Mouse (Mus musculus): Measurements from ENCODE around the gene Mtmr12. TPM values are rescaled to one million over a fixed set of nuclear protein-coding genes. Genes with fewer than 3 reads are reported as not detected.

The Mtmr12 gene
- polyA plus RNA-seq, 1 experiment from 2014 or later: 8.1 TPM

DNA sequence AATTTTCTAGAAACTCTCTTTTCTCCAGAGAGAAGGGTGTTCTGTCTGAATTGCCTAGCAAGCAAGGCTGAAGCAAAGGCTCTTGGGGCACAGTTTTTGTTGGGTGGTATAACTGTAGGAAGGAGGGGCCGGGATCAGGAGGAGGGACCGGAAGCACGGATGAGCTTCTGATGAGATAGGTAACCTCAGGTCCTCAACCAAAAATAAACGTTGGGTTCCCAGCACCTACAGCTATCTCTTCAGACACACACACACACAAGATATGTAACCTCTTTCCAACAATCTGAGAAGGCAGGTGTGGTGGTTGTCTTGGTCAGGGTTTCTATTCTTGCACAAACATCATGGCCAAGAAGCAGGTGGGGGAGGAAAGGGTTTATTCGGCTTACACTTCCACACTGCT, 112.5 kb downstream of the Mtmr12 start:
- no peaks in the 10 kb centered on the region; the same call in 1 of the 2 replicates for H3K4me1 ChIP-seq (ENCODE audit: control insufficient read depth, insufficient read depth, low read length)
- ATAC-seq: no peak
- no peaks in the 10 kb centered on the region for H3K9me3 ChIP-seq (replicated peaks; ENCODE audit: control insufficient read depth, low read length, poor library complexity, severe bottlenecking)
- H3K27ac ChIP-seq (ENCODE audit: low read length): no peak overlapping the region
- no peak overlapping the region for H3K4me2 ChIP-seq (ENCODE audit: low read length)
- H3K27me3 ChIP-seq (ENCODE audit: control insufficient read depth, insufficient read depth, low read depth, low read length): peaks cover 3% of the 10 kb centered on the region; the same call in 1 of the 2 replicates
- WGBS: 85% methylated on average over 5 of the region's 5 CpGs
- H3K36me3 ChIP-seq (ENCODE audit: control insufficient read depth, insufficient read depth, low read length): no peaks in the 10 kb centered on the region
- no peak overlapping the region for H3K9ac ChIP-seq (ENCODE audit: low read depth, low read length)
- H3K4me3 ChIP-seq (ENCODE audit: low read depth, low read length): no peak overlapping the region

DNA sequence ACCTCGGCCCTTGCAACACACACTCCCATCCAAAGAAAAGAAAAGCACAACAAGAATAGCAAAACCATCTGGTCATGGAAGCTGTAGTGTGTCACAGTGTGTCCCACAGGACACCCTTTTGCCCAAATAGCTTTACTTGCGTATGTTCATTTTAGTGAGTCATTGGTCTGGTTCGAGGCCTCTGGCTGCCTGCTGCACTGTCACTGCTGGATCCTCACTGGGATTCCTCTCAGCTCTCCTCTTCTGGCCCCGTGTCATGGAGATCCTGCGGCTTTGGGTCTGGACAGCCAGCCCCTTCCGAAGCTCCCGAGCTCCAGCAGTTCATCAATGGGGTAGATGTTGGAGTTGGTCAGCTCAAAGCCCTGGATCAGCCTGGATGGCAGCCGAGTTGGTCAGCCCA, 113.6 kb downstream of the Mtmr12 start:
- Histone ChIP-seq H3K27me3 (ENCODE audit: control insufficient read depth, insufficient read depth, low read depth, low read length) (peaks cover 3% of the 10 kb centered on the region; the same call in 1 of the 2 replicates), H3K9ac (ENCODE audit: low read depth, low read length) (no peak overlapping the region), H3K27ac (ENCODE audit: low read length) (no peak overlapping the region), H3K36me3 (ENCODE audit: control insufficient read depth, insufficient read depth, low read length) (no peaks in the 10 kb centered on the region), H3K4me3 (ENCODE audit: low read depth, low read length) (no peak overlapping the region), H3K4me1 (ENCODE audit: control insufficient read depth, insufficient read depth, low read length) (peaks cover 9% of the 10 kb centered on the region), H3K9me3 (replicated peaks; ENCODE audit: control insufficient read depth, low read length, poor library complexity, severe bottlenecking) (no peaks in the 10 kb centered on the region), H3K4me2 (ENCODE audit: low read length) (no peak overlapping the region)
- WGBS: 85% methylated on average over 8 of the region's 8 CpGs
- no peak for ATAC-seq

DNA sequence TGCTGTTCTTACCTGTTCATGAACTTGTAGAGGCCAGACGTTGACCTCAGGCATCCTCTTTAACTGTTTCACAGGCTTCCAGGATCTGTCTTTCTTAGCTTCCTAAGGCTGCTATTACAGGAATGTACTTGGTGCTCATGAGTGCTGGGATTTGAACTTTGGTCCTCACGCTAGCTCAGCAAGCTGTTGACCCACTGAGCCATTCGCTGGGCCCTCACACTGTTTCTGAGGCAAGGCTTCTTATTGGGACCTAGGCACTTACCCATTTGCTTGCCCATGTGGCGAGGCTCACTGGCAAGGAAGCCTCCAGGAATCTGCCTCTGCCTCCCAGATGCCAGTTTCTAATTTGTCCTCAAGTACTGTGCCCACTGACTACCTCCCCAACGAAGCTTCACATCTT, 115.1 kb downstream of the Mtmr12 start:
- no peaks in the 10 kb centered on the region for H3K36me3 ChIP-seq (ENCODE audit: control insufficient read depth, insufficient read depth, low read length)

DNA sequence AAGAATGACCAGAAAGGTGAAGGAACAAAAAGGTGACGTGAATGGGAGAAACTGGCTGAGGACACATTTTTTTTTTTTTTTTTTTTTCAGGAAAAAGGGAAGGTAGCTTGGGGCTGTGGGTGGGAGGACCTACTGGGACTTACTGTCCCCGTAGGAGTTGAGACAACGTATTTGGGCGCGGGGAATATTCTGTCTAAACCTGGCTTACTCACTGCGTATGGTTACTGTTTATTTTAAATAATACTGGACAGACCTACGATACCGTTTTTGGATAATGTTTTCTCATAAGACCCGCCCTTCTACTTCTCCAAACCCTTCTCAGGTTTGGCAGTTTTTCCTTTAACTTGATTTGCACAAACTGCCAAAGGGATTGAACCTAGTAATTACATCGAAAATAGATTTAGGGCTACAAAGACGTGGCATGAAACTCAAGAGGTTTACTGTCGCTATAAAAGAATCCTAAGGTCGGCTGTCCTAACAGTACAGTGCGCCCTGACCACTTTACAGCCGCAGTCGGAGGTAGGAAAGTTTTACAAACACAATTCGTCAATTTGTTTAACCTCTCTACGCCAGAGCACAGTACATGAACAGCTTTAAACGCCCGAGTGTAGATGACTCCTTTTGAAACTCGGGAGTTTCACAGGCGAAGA, 115.7 kb downstream of the Mtmr12 start:
- peak overlapping the region; percentile 99 for H3K9ac ChIP-seq (ENCODE audit: low read depth, low read length)
- H3K4me2 ChIP-seq (ENCODE audit: low read length): peak overlapping the region; percentile 73
- peaks cover 3% of the 10 kb centered on the region; the same call in 1 of the 2 replicates for H3K27me3 ChIP-seq (ENCODE audit: control insufficient read depth, insufficient read depth, low read depth, low read length)
- no peaks in the 10 kb centered on the region for H3K36me3 ChIP-seq (ENCODE audit: control insufficient read depth, insufficient read depth, low read length)
- no peak for ATAC-seq
- peak overlapping the region; percentile 78 for H3K4me3 ChIP-seq (ENCODE audit: low read depth, low read length)
- peak overlapping the region; percentile 64; the same call in 1 of the 2 replicates for H3K27ac ChIP-seq (ENCODE audit: low read length)
- WGBS: 6% methylated on average over 22 of the region's 22 CpGs
- no peaks in the 10 kb centered on the region for H3K9me3 ChIP-seq (replicated peaks; ENCODE audit: control insufficient read depth, low read length, poor library complexity, severe bottlenecking)
- H3K4me1 ChIP-seq (ENCODE audit: control insufficient read depth, insufficient read depth, low read length): peaks cover 22% of the 10 kb centered on the region

More for the DNA sequence above, 115.1 kb downstream of the Mtmr12 start:
- no peak for ATAC-seq
- Histone ChIP-seq H3K9ac (ENCODE audit: low read depth, low read length) (no peak overlapping the region), H3K4me3 (ENCODE audit: low read depth, low read length) (no peak overlapping the region), H3K4me1 (ENCODE audit: control insufficient read depth, insufficient read depth, low read length) (peaks cover 20% of the 10 kb centered on the region), H3K9me3 (replicated peaks; ENCODE audit: control insufficient read depth, low read length, poor library complexity, severe bottlenecking) (no peaks in the 10 kb centered on the region), H3K27me3 (ENCODE audit: control insufficient read depth, insufficient read depth, low read depth, low read length) (peaks cover 3% of the 10 kb centered on the region; the same call in 1 of the 2 replicates), H3K4me2 (ENCODE audit: low read length) (no peak overlapping the region), H3K27ac (ENCODE audit: low read length) (no peak overlapping the region)
- WGBS: 54% methylated on average over 5 of the region's 5 CpGs

DNA sequence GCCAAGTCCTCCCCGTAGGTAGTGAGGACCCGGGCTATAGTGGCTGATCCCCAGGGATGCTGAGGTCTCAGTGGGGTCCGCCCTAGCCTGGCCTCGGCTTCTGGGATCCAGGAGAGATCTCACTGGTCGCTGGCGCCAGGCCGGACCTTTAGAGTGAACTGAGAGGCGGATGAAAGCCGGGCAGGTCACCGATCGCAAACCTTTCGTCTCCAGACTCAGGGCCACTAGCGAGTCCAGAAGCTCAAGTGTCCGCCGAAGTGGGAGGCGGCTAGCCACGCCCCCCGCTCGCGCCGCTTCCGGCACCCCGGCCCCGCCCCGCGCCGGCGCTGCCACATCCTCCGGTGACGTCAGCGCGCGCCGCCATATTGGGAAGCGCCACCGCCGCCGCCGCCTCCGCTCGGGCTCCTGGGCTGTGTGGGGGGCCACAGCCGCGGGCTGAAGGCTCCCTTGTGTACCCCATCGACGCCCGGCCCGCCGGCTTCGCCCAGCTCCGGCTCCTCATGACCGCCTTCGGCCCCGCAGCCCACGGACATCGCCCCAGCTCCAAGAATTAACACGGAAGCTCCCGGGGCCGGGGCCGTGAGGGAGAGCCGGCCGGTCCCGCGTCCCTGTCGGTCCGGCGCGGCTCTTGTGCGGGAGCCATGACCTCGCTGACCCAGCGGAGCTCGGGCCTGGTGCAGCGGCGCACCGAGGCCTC, 116.4 kb downstream of the Mtmr12 start, which contains the start of gene Golph3:
Gene Golph3, plus strand, starts transcription at position 360 of the 697 bp plus-strand sequence.
- H3K9me3 ChIP-seq (replicated peaks; ENCODE audit: control insufficient read depth, low read length, poor library complexity, severe bottlenecking): no peaks in the 10 kb centered on the region
- H3K4me2 ChIP-seq (ENCODE audit: low read length): peak within 1 kb of the TSS; percentile 80
- under 1% methylated on average over 72 of the region's 74 CpGs for WGBS
- peak within 1 kb of the TSS; percentile 99 for H3K9ac ChIP-seq (ENCODE audit: low read depth, low read length)
- peaks cover 3% of the 10 kb centered on the region; the same call in 1 of the 2 replicates for H3K36me3 ChIP-seq (ENCODE audit: control insufficient read depth, insufficient read depth, low read length)
- peaks cover 24% of the 10 kb centered on the region for H3K4me1 ChIP-seq (ENCODE audit: control insufficient read depth, insufficient read depth, low read length)
- H3K27ac ChIP-seq (ENCODE audit: low read length): peak within 1 kb of the TSS; percentile 89
- peak within 1 kb of the TSS; percentile 78 for H3K4me3 ChIP-seq (ENCODE audit: low read depth, low read length)
- peaks cover 3% of the 10 kb centered on the region; the same call in 1 of the 2 replicates for H3K27me3 ChIP-seq (ENCODE audit: control insufficient read depth, insufficient read depth, low read depth, low read length)
- peak; percentile 97 for ATAC-seq

DNA sequence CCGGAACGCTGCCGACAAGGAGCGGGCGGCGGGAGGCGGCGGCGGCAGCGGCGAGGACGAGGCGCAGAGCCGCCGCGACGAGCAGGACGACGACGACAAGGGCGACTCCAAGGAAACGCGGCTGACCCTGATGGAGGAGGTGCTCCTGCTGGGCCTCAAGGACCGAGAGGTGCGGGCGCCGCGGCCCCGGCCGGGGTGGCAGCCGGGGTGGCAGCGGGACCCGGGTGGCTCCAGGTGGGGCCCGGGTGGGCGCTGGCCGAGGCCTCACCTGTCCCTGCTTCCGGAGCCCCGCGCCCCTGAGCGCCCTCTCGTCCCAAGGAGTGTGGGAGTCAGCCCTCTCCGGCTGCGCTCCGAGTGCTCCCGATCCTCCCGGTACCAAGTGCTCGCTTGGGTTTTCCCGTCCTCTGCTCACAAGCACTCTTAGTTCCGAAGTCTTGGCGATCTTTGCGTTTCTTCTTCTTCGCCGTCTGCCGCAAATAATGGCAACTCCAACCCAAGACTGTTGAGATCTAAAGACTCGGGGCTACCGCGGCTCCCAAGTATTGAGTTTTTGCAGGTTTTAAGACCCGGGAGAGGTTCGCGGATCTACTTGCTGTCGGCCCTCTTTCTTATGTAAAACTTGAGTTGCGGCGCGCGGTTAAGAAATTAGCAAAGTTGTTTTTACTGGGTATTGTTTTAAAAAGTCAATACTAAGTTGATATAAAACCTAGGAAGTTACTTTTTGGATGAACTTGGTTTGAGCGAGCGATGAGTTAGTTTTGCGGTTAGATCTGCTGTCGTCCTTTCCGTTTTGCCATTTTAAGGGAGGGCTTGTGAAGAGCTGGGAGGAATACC, 117.2 kb downstream of the Mtmr12 start, which contains the start of gene 1810049J17Rik:
Gene 1810049J17Rik, minus strand, starts transcription at position 112 of the 834 bp plus-strand sequence.
- peaks cover 3% of the 10 kb centered on the region; the same call in 1 of the 2 replicates for H3K36me3 ChIP-seq (ENCODE audit: control insufficient read depth, insufficient read depth, low read length)
- peaks cover 3% of the 10 kb centered on the region; the same call in 1 of the 2 replicates for H3K27me3 ChIP-seq (ENCODE audit: control insufficient read depth, insufficient read depth, low read depth, low read length)
- H3K9ac ChIP-seq (ENCODE audit: low read depth, low read length): peak within 1 kb of the TSS; percentile 99
- ATAC-seq: peak; percentile 52
- peak within 1 kb of the TSS; percentile 80 for H3K4me2 ChIP-seq (ENCODE audit: low read length)
- H3K4me3 ChIP-seq (ENCODE audit: low read depth, low read length): peak within 1 kb of the TSS; percentile 78
- under 1% methylated on average over 53 of the region's 70 CpGs for WGBS
- H3K4me1 ChIP-seq (ENCODE audit: control insufficient read depth, insufficient read depth, low read length): peaks cover 24% of the 10 kb centered on the region
- H3K9me3 ChIP-seq (replicated peaks; ENCODE audit: control insufficient read depth, low read length, poor library complexity, severe bottlenecking): no peaks in the 10 kb centered on the region
- peak within 1 kb of the TSS; percentile 89 for H3K27ac ChIP-seq (ENCODE audit: low read length)

DNA sequence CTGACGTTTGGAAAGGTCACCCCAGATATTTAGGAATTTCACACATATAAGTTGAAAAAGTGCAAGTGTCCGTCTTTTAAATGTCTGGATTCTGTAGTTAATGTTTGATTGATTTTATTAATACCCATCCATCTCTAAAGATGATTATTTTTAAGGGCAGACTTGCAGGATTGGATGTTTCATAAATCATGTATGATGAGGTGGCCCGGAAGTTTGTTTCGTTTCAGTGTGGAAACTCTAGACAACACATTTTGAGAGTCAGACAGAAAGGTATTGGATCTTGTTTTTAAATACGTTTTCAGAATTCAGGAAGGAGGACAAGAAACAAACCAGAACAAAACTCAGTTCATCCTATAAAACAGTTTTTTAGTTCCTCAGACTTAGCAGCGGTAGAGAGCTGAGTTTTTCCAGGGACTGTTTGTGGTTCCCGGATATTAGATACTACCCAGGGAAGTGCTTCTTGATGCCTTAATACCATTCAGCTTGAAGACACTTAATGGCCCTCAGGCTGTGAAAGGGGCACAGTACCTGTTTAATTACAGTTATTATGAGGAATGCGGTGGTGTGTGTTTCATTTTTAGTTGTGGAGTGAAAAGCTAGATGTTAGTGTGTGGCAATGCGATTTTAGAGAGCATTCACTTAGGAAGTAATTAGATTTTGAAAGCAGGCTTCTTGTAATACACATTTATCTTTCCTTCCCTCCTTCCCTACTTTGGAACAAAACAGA, 118.0 kb downstream of the Mtmr12 start:
- Histone ChIP-seq H3K4me3 (ENCODE audit: low read depth, low read length) (peak overlapping the region; percentile 78), H3K27me3 (ENCODE audit: control insufficient read depth, insufficient read depth, low read depth, low read length) (peaks cover 3% of the 10 kb centered on the region; the same call in 1 of the 2 replicates), H3K27ac (ENCODE audit: low read length) (no peak overlapping the region), H3K4me2 (ENCODE audit: low read length) (peak overlapping the region; percentile 80), H3K9me3 (replicated peaks; ENCODE audit: control insufficient read depth, low read length, poor library complexity, severe bottlenecking) (no peaks in the 10 kb centered on the region), H3K9ac (ENCODE audit: low read depth, low read length) (peak overlapping the region; percentile 99), H3K36me3 (ENCODE audit: control insufficient read depth, insufficient read depth, low read length) (peaks cover 3% of the 10 kb centered on the region; the same call in 1 of the 2 replicates), H3K4me1 (ENCODE audit: control insufficient read depth, insufficient read depth, low read length) (peaks cover 24% of the 10 kb centered on the region)
- no peak for ATAC-seq
- 16% methylated on average over 9 of the region's 9 CpGs for WGBS

Measured in midbrain, embryonic 16.5 days (tissue).